Mouse (Mus musculus) thymus, postnatal 0 days (tissue): Measurements from ENCODE around the gene Rin2. TPM values are rescaled to one million over a fixed set of nuclear protein-coding genes. Genes with fewer than 3 reads are reported as not detected.
"Not testable (repeated sequence)": the region's sequence is repeated elsewhere in the genome, so short reads cannot be mapped to it uniquely, and the experiment has no call there.

Experiments used
- DNase-seq: peaks from one replicate; pipeline ENCODE4 v3.0.0-alpha.2; 2015; ENCODE audit warnings: low spot score
- polyA plus RNA-seq: library from polyadenylated mRNA; unstranded; fragments of >200 nt; fragmentation: Nextera tagmentation; extraction: Ambion mirVana; gene quantifications from 2 replicates; pipeline ENCODE4 v1.2.1, GENCODE M21; 2015

Rin2 gene
- polyA plus RNA-seq, 1 experiment from 2014 or later: 6.7 TPM

- no peak for DNase-seq
These were observed 210.1 kb downstream of the Rin2 start for GRCm38 (mm10) chr2:145884913-145885785.

DNA sequence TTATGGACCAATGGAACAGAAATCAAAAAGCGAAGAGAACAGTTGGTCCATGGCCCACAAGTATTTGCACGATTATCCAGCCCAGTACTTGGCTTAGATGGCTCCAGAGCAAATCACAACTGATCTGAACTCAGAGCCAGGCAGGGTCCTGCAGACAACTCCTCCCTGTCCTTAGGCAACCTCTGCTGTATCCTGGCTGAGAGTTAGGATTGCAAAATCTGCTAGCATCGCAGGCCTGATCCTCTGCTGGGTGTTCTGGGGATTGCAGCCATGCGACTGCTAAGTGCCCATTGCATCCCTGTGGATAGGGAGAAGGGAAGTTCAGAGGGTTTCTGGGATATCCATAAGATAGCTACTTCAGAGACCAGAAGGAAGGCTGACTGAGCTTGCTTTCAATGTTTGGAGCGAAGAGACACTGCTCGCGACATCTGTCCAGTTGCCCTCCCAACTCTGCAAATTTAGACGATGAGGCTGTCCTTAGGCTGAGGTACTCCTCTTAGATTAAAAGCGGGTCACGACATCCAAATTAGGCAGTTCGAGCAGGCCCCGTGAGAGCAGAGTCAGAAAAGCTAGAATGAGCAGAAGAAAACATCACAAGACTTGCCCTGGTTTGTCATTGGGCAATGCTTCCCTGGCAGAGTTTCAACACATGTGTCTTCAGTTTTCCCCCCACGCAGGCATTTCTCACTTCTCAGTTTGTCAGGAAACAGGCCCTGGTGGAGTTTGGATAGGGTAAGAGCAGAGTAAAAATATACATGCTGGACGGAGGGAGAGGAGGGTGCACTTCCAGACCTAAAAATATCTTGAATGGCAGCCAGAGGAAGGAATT is 213.1 kb downstream of the Rin2 start:
- no peak for DNase-seq

DNA sequence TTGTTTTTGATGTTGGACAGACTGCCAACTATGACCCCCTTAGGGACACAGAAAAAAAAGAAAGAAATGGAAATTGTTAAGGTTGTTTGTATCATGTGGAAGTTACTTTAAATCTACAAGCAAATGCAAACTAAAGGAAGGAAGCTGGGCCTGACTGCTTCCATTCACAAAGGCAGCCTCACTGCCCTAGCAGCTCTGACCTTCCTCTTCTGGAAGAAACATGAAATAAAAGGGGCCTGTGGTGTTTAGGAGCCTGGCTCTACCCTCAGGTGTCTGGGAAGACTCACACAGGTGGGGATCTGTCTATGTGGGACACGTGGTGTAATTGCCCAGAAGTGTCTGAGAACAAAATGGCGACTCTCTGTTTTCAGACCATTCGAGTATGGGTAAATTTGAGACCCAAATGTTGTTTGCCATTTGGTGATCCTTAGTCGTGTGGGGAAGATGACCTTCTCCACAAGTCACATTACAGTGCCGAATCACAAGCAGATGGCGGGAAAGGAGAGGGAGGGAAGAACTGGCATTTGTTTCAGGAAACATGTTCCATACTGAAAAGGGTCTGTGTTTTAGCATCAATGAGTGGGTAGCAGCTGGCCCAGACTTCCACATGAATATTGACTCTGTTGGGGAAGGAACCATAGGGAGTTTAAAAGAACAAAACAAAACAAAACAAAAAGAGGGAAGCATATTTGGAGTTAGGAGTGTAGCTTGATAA is 213.9 kb downstream of the Rin2 start:
- no peak for DNase-seq

GRCm38 (mm10) chr2:145890571-145890970 is 215.6 kb downstream of the Rin2 start:
- DNase-seq: no peak

DNA sequence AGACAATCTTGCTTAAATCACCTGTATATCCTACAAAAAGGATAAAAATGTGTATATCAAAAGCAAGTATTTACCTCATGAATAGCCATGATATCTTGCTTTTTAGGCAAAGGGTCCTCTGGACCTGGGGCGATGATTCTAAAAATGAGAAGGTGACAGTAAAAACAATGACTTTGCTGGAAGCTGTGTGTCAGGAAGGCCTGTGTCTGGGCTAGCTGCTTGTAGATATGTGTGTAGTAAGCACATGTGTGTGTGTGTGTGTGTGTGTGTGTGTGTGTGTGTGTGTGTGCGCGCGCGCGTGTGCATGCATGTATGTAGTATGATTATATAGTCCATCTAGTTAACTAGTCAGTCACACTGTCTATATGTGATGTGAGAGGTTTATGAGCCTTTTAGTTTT is 218.7 kb downstream of the Rin2 start:
- DNase-seq: no peak

DNA sequence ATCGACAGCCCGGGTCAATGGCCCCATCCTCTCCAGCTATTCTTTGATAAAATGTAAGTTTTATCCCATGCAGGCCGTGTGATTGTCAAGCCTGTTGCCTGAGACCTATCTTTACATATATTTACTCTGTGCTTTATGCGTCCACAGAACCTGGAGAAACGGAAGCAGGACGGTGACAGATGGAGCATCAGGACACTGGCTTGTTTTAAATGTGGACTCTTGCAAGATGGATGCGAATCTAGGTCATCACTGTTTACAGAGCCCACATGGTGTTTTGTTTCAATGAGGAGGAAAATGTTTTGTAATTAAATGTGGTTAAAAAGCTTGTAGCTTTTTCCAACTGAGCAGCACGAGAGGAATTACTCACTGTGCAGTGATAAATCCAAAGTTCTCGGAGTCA is 223.1 kb downstream of the Rin2 start:
- no peak for DNase-seq

GRCm38 (mm10) chr2:145900318-145900717 is 225.3 kb downstream of the Rin2 start:
- not testable (repeated sequence) for DNase-seq

- no peak for DNase-seq
These were observed 226.8 kb downstream of the Rin2 start, which contains the start of gene Naa20 for GRCm38 (mm10) chr2:145901861-145902260. TSS of gene Naa20 (plus strand) at chr2:145902099.

DNA sequence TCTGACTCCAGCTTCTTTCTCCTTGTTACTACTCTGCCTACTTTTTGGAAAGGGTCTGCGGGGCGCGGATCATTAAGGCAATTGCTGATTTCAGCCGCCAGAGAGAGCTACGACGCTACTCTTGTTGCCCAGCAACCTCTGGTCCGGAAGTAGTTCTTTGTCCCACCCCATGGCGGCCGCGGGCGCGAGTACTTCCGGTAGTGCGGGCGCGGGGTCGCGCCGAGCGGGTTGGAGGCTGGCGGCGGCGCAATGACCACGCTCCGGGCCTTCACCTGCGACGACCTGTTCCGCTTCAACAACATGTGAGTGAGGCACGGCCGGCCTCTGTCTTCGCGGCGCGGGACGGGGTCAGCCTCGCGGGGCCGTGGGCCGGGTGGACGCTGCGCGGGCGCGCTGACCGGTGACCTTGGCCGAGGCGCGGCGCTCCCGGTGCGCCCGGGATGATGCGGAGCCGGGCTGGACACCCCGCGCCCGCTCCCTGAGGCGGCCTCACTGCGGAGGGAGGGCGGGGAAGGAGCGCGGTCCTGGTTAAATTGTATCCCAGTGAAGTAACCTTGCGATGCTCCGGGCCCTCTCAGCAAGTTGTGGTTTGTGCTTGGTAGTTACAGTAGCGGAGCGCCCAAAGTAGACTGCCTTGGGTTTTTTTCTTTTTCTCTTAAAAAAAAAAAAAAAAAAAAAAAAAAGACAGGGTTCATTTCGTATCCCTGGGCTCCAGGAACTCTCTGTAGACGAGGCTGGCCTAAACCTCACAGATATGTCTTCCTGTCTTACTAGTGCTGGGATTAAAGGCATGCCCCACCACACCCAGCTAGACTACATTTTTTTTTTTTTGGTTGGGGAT is 228.3 kb downstream of the Rin2 start:
- peak; percentile 87 for DNase-seq

DNA sequence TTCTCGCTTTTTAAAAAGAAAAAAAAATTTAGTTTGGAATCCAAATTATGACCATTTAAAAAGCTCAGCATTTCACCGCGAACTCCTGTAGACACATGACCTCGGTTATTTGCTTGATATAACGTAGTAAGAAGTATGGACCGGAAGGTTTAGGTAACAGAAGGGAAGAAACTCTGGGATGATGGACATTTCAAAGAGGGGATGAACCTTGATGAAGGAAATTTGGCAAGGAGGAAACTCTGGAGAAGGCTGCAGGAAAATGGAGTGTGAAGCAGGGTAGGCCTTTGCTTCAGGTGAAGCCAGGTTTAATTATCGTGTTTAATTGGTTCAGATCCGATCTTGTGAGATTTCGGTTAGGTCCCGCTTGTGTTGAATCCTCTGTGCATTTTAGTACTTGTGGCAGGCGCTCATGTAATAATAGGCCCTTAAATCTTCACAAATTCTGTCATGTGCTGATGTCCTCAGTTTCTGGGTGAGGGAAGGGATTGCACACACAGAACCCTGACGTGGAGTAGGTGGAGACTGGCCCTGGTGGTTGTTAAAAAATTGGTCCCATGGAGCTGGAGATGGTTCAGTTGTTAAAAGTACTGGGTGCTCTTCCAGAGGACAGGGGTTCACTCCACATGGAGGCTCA is 229.1 kb downstream of the Rin2 start:
- no peak for DNase-seq

- no peak for DNase-seq
These were observed 230.1 kb downstream of the Rin2 start for GRCm38 (mm10) chr2:145905156-145905555.

DNA sequence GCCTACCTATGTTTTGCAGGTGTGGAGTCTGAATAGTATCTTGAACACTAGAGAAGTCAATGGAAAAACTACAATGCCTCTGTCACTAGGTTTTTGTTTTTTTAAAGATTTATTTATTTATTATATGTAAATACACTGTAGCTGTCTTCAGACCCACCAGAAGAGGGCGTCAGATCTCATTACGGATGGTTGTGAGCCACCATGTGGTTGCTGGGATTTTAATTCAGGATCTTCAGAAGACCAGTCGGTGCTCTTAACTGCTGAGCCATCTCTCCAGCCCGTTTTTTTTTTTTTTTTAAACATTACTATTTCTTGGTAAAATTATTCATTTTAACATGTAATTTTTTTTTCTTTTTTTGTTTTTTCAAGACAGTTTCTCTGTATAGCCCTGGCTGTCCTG is 230.9 kb downstream of the Rin2 start:
- not testable (repeated sequence) for DNase-seq

- DNase-seq: no peak
These were observed 246.1 kb downstream of the Rin2 start for GRCm38 (mm10) chr2:145920941-145921650.

DNA sequence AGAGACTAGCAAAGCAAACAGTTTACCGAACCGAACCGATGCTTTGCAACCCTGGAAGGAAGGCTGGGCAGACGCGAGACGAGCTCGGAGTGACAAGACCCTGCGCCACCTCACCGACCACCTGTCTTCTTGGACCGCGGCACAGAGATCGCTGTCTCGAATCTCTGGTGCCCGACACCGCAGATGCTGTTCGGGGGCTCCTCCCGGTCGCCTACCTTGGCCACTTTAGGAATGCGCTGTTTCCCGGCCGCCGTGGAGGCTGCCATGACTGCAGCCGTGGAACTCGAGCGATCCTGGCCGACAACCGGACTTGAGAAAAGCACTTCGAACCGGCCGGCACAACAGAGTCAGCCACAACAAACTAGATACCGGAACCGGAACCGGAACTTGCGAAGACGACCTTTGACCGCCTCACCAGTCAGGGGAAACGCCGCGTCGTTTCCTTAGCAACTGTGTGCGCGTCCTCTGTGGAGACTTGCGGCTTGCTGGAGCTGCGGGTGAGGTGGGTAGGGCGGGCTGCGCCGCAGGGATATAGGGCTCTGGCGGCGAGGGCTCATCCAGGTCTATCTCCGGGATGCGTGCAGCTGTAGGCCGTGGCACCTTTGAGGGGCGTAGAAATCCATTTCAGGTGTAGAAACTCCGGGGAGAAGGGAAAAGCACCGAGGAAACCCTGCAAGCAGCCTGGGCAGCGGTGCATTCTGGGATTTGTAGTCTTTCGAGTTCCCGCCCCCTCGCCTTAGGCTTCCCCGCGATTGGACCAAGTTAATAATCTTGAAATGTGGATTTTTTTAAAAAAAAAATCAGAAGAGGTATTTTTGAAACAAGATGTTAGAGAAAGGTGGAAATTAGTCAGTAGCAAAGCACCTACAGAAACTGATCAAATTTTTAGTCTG is 259.6 kb downstream of the Rin2 start, which contains the start of the genes Cfap61 and Crnkl1:
TSS of gene Cfap61 (plus strand) at position 446 of the 893 bp plus-strand sequence.
TSS of gene Crnkl1 (minus strand) at position 676 of the 893 bp plus-strand sequence.
- DNase-seq: peak; percentile 95

GRCm38 (mm10) chr2:145936975-145937374 is 262.0 kb downstream of the Rin2 start:
- DNase-seq: no peak
